ENCODE assay signal across 8 mouse cellular contexts in genomic region chr1:60342808-60343629, GRCm38 (mm10). TPM values are rescaled to one million over a fixed set of nuclear protein-coding genes. Genes with fewer than 3 reads are reported as not detected.
A peak's percentile ranks its signal among the peaks of the same experiment; 100 is the strongest.
DNase-seq lines count a peak whose midpoint lies in the region; ATAC-seq and TF ChIP-seq lines count a peak whose summit lies in the region.

TSS of gene Cyp20a1 (plus strand) at chr1:60343323.

- peaks cover 18% of the 10 kb centered on the region for H3K4me1 ChIP-seq in forebrain, embryonic 10.5 days
- H3K4me1 ChIP-seq in heart, embryonic 15.5 days (replicated peaks), result peaks cover 17% of the 10 kb centered on the region
- H3K4me1 ChIP-seq in liver, embryonic 14.5 days (replicated peaks; ENCODE audit: control insufficient read depth in 2 of 2, insufficient read depth in 2 of 2, low read length in 1 of 2), result peaks cover 9 to 17% of the 10 kb centered on the region in 2 experiments
- peaks cover 3% of the 10 kb centered on the region; the same call in 1 of the 2 replicates for H3K4me1 ChIP-seq in neural tube, embryonic 11.5 days (ENCODE audit: control insufficient read depth, insufficient read depth, low read length)
- H3K4me1 ChIP-seq in stomach, postnatal 0 days (replicated peaks; ENCODE audit: control insufficient read depth, insufficient read depth), result no peaks in the 10 kb centered on the region

- TF ChIP-seq EP300 in liver, embryonic 14.5 days (IDR thresholded peaks at IDR 0.05; ENCODE audit: low read depth), result no peak
- no peak for TF ChIP-seq EP300 in stomach, postnatal 0 days (optimal IDR thresholded peaks at IDR 0.05)

- H3K9me3 ChIP-seq in forebrain, embryonic 10.5 days, result peaks cover 6% of the 10 kb centered on the region; the same call in 1 of the 2 replicates
- no peaks in the 10 kb centered on the region for H3K9me3 ChIP-seq in heart, embryonic 15.5 days (replicated peaks)
- no peaks in the 10 kb centered on the region for H3K9me3 ChIP-seq in liver, embryonic 14.5 days (ENCODE audit: control insufficient read depth, low read length)
- no peaks in the 10 kb centered on the region for H3K9me3 ChIP-seq in neural tube, embryonic 11.5 days (ENCODE audit: control insufficient read depth, low read length)
- no peaks in the 10 kb centered on the region for H3K9me3 ChIP-seq in stomach, postnatal 0 days (ENCODE audit: control insufficient read depth, low read length)

- H3K4me2 ChIP-seq in heart, embryonic 15.5 days, result peak within 1 kb of the TSS; percentile 70
- H3K4me2 ChIP-seq in liver, embryonic 14.5 days (ENCODE audit: low read depth), result peak within 1 kb of the TSS; percentile 88
- peak within 1 kb of the TSS; percentile 66 for H3K4me2 ChIP-seq in neural tube, embryonic 11.5 days (ENCODE audit: low read depth)
- peak within 1 kb of the TSS; percentile 66 for H3K4me2 ChIP-seq in stomach, postnatal 0 days (replicated peaks; ENCODE audit: low read depth)

- ATAC-seq in heart, embryonic 15.5 days (replicated peaks; ENCODE audit: insufficient number of reproducible peaks, insufficient read depth, low FRiP score, low read depth), result peak; percentile 96
- ATAC-seq in liver, embryonic 14.5 days (ENCODE audit: insufficient read depth), result peak; percentile 99
- ATAC-seq in neural tube, embryonic 11.5 days (ENCODE audit: insufficient read depth, low FRiP score, low TSS enrichment), result peak; percentile 98
- ATAC-seq in stomach, postnatal 0 days (ENCODE audit: low FRiP score, low TSS enrichment), result peak; percentile 99

- H3K4me3 ChIP-seq in forebrain, embryonic 10.5 days, result peak within 1 kb of the TSS; percentile 71
- H3K4me3 ChIP-seq in heart, embryonic 15.5 days, result peak within 1 kb of the TSS; percentile 87
- H3K4me3 ChIP-seq in liver, embryonic 14.5 days (ENCODE audit: insufficient read depth in 1 of 2, low read depth in 2 of 2, low read length in 2 of 2), result peak within 1 kb of the TSS; percentile 81 to 84
- H3K4me3 ChIP-seq in neural tube, embryonic 11.5 days (ENCODE audit: low read depth, low read length), result peak within 1 kb of the TSS; percentile 51
- H3K4me3 ChIP-seq in stomach, postnatal 0 days (ENCODE audit: low read depth, low read length), result peak within 1 kb of the TSS; percentile 68

- H3K27me3 ChIP-seq in forebrain, embryonic 10.5 days (ENCODE audit: poor library complexity, severe bottlenecking), result no peaks in the 10 kb centered on the region
- no peaks in the 10 kb centered on the region for H3K27me3 ChIP-seq in heart, embryonic 15.5 days
- H3K27me3 ChIP-seq in liver, embryonic 14.5 days (ENCODE audit: control insufficient read depth, insufficient read depth, low read length), result no peaks in the 10 kb centered on the region
- H3K27me3 ChIP-seq in neural tube, embryonic 11.5 days (ENCODE audit: control insufficient read depth, insufficient read depth, low read length), result no peaks in the 10 kb centered on the region
- H3K27me3 ChIP-seq in stomach, postnatal 0 days (ENCODE audit: control insufficient read depth, insufficient read depth, low read length), result no peaks in the 10 kb centered on the region

- peak within 1 kb of the TSS; percentile 94 for H3K27ac ChIP-seq in forebrain, embryonic 10.5 days
- H3K27ac ChIP-seq in heart, embryonic 15.5 days, result peak within 1 kb of the TSS; percentile 98
- H3K27ac ChIP-seq in liver, embryonic 14.5 days, result peak within 1 kb of the TSS; percentile 74
- peak within 1 kb of the TSS; percentile 61 for H3K27ac ChIP-seq in neural tube, embryonic 11.5 days (ENCODE audit: low read depth, low read length)
- peak within 1 kb of the TSS; percentile 93 for H3K27ac ChIP-seq in stomach, postnatal 0 days (replicated peaks)

- 2% methylated on average over 60 of the region's 60 CpGs for WGBS in forebrain, embryonic 10.5 days
- 2% methylated on average over 60 of the region's 60 CpGs for WGBS in heart, embryonic 15.5 days
- 1% methylated on average over 60 of the region's 60 CpGs for WGBS in liver, embryonic 14.5 days (ENCODE audit: insufficient replicate concordance)
- 2% methylated on average over 59 of the region's 60 CpGs for WGBS in neural tube, embryonic 11.5 days
- WGBS in stomach, postnatal 0 days, result 1% methylated on average over 60 of the region's 60 CpGs

- peaks cover 14% of the 10 kb centered on the region for H3K36me3 ChIP-seq in forebrain, embryonic 10.5 days (replicated peaks)
- peaks cover 14% of the 10 kb centered on the region for H3K36me3 ChIP-seq in heart, embryonic 15.5 days
- H3K36me3 ChIP-seq in liver, embryonic 14.5 days (replicated peaks; ENCODE audit: control insufficient read depth, insufficient read depth, low read depth), result no peaks in the 10 kb centered on the region
- H3K36me3 ChIP-seq in neural tube, embryonic 11.5 days (ENCODE audit: control insufficient read depth, insufficient read depth, low read length), result no peaks in the 10 kb centered on the region
- no peaks in the 10 kb centered on the region for H3K36me3 ChIP-seq in stomach, postnatal 0 days (ENCODE audit: control insufficient read depth, insufficient read depth, low read length)

- H3K9ac ChIP-seq in heart, embryonic 15.5 days, result peak within 1 kb of the TSS; percentile 75
- peak within 1 kb of the TSS; percentile 70 for H3K9ac ChIP-seq in liver, embryonic 14.5 days (replicated peaks)
- H3K9ac ChIP-seq in neural tube, embryonic 11.5 days (ENCODE audit: low read length), result peak within 1 kb of the TSS; percentile 69
- peak within 1 kb of the TSS; percentile 70 for H3K9ac ChIP-seq in stomach, postnatal 0 days (ENCODE audit: low read length)

- peak; percentile 78 to 83 for DNase-seq in CD8-positive naive resting alpha-beta T cell, adult 2 months (ENCODE audit: low read depth in 2 of 2, low spot score in 2 of 2)
- peak; percentile 74 for DNase-seq in c-Kit-positive CD71-negative TER-119-negative erythroid progenitor cells, embryonic 14.5 days (ENCODE audit: low read depth)
- DNase-seq in forebrain, embryonic 10.5 days (ENCODE audit: extremely low spot score, low spot score), result peak; percentile 88
- DNase-seq in kidney, postnatal 25 days, result peak; percentile 87 to 96
- DNase-seq in liver, embryonic 14.5 days (ENCODE audit: low read depth in 3 of 3, low spot score in 3 of 3), result peak; percentile 73 to 74 (median 74)
- DNase-seq in neural tube, embryonic 11.5 days (ENCODE audit: low spot score), result peak; percentile 93
- DNase-seq in stomach, postnatal 0 days (ENCODE audit: low spot score), result peak; percentile 95

- TF ChIP-seq CTCF in liver, embryonic 14.5 days (IDR thresholded peaks at IDR 0.05; ENCODE audit: low read depth), result no peak
- TF ChIP-seq CTCF in stomach, postnatal 0 days (IDR thresholded peaks at IDR 0.05; ENCODE audit: low read depth), result peak; percentile 22; the same call in 1 of the 2 replicates

RNA-seq across cellular contexts. Expression of gene Cyp20a1, which starts in this region (rescaled TPM):
- polyA plus RNA-seq in forebrain, embryonic 10.5 days (2016; fragmentation: Nextera tagmentation; extraction: Ambion mirVana), result 23.9 and 25.6 TPM in 2 replicates
- polyA plus RNA-seq in heart, embryonic 15.5 days (2015; fragmentation: Nextera tagmentation; extraction: Ambion mirVana), result 22.3 and 27.5 TPM in 2 replicates
- 5.7 and 8.0 TPM in 2 replicates for polyA plus RNA-seq in liver, embryonic 14.5 days (2012; rRNA removed)
- polyA plus RNA-seq in liver, embryonic 14.5 days (2014; fragmentation: Nextera tagmentation; extraction: Ambion mirVana), result 3.1 TPM in 2 replicates
- polyA plus RNA-seq in neural tube, embryonic 11.5 days (2014; fragmentation: Nextera tagmentation; extraction: Ambion mirVana), result 12.1 and 15.1 TPM in 2 replicates
- polyA plus RNA-seq in stomach, postnatal 0 days (2015; fragmentation: Nextera tagmentation; extraction: Ambion mirVana), result 11.0 and 11.5 TPM in 2 replicates

Comparison
In these comparisons a context has a peak if more than half of its experiments do, and no peak if none do; other contexts are left out.
1. Peak in every context shown above with its lines: DNase-seq, ATAC-seq, H3K4me3 ChIP-seq and H3K27ac ChIP-seq.